Mouse (Mus musculus) cerebellum, postnatal 10 days (tissue): ENCODE results near the gene Ddx6.

Source experiments
- DNase-seq, 2 experiments: peaks; one replicate each; pipeline ENCODE4 v3.0.0; 2021; ENCODE audit warnings: mixed read lengths in 2 of 2

The Ddx6 gene

DNA sequence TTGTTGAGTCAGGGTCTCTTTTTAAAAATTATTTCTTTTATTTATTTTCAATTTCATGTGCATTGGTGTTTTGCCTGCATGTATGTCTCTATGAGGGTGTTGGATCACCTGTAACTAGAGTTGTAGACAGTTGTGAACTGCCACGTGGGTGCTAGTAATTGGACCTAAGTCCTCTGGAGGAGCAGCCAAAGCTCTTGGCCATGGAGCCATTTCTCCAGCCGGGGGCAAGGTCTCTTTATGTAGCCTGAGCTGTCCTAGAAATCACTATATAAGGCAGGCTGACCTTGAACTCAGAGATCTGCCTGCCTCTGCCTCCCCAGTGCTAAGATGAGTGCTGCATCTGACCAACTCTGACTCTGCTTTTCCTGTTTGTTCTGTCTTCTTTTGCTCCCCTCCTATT, 39.5 kb downstream of the Ddx6 start:
- no peak for DNase-seq

DNA sequence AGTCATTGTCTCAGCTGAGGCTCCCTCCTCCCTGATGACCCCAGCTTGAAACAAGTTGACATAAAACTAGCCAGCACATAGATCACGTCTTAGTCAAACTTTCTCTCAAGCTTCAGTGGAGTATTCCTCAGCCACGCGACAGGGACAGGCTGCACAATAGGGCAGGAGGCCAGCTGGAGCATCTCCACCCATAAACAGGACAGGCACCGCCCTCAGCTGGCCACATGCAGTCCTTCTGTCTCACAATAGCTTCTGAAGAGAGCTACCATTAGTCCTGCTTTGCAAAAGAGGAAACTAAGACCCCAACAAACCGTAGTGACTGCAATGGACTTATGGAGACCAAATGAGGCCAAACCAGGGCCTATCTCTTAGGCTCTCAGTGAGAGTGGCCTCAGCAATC, 40.8 kb downstream of the Ddx6 start:
- peak; percentile 81 to 86 for DNase-seq

DNA sequence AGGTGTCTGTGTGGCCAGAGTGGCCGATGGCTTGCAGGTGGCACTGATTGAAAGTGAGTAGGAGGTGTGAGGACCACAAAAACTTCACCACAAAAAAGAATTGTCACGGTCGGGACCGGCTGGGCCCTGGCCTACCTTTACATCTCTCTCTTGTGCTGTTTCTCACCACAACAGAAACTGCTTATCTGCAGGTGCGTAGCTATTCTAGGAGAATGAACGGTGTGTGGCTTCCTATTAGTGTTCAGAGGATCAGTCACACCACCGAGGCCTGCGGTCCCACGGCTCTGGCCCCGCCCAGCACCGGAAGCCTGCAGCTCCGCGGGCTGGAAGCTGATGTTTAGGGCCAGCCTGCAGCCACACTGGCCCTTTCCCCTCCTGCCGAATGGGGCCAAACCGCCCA, 41.2 kb downstream of the Ddx6 start:
- DNase-seq: no peak

DNA sequence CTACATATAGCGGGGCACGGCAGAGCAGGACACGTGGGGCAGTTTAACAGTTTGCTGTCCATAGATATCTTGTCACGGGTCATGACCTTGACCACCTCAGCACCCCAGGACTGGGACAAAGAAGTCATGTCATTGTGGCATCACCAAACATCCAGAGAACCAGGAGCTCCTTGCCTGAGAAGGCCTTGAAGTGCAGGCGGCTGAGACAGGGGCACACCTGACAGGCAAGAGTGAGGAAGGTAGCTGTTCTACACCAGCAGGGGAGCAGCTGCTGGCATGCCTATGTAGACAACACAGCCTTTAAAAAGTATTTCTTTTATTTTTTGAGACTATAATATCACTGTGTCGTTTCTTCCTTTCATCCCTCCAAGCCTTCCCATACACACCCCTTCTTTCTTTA, 41.7 kb downstream of the Ddx6 start:
- DNase-seq: no peak

DNA sequence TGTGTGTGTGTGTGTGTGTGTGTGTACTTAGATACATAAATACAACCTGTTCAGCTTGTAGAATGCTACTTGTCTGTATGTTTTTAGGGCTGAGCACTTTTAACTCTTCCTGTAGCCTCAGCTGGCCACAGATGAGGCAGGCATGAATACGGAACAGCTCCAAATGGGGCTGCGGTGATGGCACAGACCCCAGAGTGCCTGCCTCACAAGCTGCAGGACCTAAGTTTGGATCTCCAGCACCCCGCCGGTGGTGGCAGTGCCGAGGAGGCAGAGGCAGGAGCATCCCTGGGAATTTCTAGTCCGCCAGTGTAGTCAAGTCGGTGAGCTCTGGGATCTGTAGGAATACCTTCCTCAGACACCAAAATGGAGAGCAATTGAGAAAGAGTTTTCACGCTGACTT, 42.3 kb downstream of the Ddx6 start:
- no peak for DNase-seq

DNA sequence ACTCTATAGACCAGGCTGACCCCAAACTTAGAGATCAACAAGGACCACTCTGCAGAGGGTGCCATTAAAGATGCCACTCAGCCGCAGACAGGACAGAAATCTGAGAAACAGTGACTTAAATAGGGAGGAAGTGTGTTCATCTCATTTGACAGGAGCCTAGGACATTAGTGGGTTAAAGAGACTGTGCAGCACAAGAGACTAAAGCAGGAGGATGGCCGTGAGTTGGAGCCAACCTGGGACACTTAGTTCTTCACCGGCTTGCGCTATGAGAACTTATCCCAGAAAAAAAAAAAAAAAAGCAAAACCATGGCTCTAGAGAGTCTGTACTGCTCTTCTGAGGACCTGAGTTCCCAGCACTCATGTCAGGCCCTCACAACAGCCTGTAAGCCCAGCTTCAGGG, 43.0 kb downstream of the Ddx6 start:
- no peak for DNase-seq

DNA sequence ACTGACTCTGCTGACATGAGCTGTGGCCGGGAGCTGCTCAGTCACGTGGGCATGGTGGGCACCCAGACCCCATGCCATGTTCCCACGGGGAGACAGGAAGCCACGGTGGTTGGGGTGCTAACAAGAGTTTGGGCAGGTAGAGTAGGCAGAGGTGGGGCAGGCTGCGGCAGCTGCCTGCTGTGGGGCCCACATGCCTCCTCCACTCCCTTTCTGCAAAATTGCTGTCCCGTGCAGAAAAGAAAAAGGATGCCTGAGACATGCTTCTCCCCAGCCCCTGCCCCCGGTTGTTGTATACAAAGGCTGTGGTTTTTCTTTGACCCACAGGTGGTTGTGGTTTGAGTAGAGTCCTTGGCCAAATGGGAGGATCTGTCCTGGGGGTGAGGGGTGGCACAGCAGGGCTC, 44.2 kb downstream of the Ddx6 start:
- DNase-seq: no peak

DNA sequence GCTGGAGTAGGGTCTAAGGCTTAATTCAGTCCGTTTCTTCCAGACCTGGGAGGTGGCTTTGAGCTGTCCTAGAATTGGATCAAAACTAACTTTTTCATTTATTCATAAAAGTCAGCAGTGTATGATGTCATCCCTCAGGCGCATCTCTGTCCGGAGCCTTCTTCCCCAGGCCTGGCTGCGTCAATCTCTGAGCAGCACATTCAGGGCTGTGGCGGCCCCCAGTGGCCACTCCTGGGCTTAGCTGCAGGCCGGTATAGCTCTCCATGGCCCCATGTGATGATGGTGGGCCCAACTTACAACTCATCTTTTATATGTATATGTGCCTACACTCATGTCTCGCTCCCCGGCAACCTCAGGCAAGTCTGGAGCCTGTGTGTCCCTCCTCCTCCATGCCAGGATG, 47.3 kb downstream of the Ddx6 start:
- peak; percentile 87 for DNase-seq

DNA sequence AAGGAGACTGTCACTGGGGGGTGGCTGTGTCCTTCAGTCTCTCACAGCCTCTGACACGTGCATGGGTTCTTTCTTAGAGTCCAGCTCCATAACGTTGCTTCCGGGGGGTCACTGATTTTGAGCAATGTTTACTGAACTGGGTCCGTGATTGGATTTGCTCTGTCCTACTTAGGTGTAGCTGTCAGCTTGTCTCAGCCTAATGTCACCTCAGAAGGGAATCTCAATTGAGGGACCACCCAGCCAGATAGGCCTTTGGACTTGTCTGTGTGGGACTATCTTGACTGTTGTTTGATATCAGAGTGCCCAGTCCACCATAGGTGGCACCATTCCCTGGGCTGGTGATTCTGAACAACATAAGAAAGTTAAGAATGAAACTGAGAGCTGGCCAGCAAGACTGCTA, 49.2 kb downstream of the Ddx6 start:
- no peak for DNase-seq

DNA sequence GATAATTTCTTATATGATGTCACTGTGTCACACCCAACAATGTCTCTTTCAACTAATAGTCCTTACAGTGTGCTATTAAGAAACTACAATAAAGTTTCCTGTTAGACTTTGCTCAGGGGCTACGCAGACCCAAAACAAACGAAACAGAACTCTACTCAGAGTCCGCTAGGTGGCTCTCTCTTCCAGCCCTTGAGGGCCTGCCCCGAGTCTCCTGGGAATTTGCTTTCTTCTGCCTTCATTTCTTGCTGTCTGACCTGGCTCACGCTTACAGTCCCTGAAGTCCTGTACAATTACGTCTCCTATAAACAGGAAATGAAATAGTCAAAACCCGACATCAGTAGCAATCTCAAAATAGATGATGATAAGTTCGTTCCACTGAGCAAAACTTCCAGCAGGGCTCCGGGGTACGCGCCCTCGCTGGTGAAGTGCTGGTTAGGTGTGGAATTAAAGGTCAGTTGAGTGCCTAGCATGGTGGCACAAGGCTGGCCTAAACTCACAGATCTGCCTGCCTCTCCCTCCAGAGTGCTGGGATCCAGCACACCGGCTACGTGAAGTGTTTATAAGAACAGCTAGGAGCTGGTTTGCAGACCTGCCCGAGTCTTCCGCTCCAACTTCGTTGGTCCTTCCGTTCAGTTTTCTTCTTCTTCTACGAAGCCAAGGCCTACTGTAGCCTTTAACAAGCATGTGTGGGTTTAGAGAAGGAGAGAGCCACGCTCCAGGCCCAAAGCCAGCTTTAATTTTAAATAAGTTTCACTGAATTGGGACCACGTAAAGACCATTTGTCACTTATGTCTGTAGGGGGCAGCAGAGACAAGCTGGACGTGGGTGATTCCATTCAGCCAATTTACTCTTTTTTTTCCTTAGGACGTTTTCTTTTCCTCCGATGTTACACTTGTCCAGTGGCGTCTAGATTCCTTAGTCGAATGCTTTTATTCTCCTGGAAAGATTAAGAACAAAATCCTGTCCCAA, 50.7 kb downstream of the Ddx6 start:
- DNase-seq: peak; percentile 84 to 88

DNA sequence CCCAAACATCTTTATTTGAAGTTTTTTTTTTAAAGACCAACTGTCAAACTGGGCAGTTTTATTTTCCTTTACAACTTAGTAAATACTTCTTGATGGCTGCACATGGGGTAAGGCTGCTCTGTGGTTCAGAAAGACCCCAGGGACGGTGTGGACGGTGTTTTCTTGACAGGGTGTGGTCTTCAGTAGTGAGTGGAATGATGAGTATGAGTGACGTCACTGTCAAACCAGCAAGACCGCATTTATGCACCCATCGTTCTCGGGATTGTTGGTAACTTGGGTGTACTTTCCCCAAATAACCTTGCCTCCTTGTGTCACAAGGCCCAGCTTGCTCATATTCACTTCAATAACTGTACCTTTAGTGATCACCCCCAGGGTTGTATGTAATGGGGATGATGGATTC, 59.0 kb downstream of the Ddx6 start:
- DNase-seq: no peak

DNA sequence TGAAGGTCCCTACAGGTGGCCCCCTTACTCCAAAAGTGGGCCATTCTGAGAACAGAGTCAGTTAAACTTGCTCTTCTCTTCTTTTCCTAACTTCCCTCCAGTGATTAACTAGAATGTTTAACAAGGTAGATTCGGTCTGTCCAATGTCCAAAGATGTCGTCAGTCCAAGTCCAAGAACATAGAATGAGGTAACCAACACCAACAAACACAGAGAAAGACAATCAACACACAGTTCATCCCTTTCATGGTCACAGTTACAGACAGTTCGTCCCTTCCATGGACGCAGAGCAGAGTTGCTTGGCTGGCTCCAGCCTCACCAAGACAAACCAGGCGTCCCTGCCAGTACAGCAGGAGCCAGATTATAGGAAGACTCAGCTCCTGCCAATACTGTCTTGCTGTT, 66.7 kb downstream of the Ddx6 start:
- DNase-seq: no peak

DNA sequence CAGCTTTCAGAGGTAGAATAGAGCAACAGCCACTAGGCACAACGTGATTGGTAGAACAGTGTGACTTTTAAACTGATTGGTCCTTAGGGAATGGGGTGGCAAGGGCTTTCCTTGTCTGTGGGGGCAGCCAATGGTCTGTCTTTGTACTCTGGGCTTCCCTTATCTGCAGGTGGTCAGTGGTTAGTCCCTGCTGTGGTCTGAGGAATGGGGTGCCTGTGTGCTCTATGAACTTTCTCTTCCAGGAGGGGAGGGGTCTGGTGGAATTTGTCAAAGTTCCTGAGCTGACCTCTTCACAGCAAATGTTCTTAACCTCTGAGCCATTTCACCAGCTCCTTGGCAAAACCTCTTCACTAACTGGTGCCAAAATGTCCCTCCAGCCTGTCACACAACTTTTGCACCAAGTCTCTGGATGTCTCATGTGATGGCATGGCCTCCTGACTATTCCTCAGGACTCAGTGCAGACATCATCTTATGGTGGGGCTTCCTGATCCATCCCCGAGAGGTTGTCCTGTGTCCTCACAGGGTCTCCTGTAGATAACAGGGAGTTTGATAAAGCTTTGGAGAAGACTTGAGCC, 67.7 kb downstream of the Ddx6 start:
- no peak for DNase-seq

DNA sequence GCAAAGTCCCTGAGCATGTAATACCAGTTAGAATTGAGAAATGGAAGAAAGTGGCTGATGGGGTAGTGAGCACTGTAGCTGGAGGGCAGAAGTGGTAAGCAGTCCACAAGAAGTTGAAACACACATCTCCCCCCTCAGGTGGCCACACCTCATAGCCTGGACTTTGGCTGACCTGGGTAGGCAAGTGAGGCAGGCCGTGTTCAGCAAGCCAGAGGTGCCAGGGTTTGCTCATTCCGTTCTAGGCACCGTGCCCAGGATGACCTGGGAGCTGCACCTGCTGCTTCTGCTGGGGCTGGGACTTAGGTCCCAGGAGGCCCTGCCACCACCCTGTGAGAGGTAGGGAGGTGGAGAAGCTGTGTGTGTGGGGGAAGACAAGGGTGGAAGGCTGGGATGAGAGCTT, 68.3 kb downstream of the Ddx6 start, which contains the start of gene Treh:
TSS of gene Treh (plus strand) at position 229 of the 400 bp plus-strand sequence.
- DNase-seq: no peak

DNA sequence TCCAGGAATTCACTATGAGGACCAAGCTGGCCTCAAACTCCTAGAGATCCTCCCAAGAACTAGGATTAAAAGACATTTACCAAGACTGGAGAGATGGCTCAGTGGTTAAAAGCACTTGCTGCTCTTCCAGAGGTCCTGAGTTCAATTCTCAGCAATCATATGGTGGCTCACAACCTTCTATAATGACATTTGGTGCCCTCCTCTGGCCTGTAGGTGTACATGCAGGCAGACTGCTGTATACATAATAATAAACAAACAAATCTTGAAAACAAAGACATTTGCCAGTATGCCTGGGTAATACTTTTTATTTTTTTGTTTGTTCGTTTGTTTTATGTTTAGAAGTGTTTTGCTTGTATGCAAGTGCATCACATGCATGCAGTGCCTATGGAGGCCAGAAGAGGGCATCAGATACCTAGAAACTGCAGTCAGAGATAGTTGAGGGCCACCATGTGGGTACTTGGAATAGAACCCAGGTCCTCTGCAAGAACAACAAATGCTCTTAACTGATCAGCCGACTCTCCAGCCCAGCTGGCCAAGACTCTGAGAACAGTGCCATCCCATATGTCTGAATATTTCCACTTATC, 73.7 kb downstream of the Ddx6 start:
- no peak for DNase-seq

DNA sequence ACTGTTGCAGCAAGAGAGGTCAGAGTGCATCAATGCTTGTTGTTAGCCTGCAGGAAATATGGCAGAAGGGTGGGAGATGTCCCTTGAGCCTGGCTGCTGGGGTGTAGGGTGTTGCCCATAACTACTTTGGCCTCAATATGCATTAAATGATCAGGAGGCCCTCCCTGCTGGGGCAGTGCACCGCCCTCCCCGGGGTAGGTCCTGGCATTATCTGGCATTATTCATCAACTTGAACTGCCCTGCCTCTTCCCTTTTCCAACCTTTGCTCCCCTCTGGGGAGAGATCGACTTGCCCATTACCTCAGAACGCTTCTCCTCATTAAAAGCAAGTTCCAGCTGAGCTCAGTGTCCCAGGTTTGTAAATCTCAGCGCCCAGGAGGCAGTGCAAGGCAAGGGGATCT, 74.9 kb downstream of the Ddx6 start:
- no peak for DNase-seq

DNA sequence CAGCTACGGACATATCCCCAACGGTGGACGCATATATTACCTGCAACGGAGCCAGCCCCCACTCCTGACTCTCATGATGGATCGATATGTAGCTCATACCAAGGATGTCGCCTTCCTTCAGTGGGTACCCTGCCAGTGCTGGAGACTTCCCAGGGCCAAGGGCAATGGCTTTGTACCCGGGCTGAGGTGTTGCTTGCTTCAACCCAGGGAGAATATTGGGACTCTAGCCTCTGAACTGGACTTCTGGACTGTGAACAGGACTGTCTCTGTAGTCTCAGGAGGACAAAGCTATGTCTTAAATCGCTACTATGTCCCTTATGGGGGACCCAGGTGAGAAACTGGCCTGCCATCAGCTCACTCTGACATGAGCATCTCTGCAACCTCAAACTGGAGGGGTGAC, 78.4 kb downstream of the Ddx6 start:
- no peak for DNase-seq

DNA sequence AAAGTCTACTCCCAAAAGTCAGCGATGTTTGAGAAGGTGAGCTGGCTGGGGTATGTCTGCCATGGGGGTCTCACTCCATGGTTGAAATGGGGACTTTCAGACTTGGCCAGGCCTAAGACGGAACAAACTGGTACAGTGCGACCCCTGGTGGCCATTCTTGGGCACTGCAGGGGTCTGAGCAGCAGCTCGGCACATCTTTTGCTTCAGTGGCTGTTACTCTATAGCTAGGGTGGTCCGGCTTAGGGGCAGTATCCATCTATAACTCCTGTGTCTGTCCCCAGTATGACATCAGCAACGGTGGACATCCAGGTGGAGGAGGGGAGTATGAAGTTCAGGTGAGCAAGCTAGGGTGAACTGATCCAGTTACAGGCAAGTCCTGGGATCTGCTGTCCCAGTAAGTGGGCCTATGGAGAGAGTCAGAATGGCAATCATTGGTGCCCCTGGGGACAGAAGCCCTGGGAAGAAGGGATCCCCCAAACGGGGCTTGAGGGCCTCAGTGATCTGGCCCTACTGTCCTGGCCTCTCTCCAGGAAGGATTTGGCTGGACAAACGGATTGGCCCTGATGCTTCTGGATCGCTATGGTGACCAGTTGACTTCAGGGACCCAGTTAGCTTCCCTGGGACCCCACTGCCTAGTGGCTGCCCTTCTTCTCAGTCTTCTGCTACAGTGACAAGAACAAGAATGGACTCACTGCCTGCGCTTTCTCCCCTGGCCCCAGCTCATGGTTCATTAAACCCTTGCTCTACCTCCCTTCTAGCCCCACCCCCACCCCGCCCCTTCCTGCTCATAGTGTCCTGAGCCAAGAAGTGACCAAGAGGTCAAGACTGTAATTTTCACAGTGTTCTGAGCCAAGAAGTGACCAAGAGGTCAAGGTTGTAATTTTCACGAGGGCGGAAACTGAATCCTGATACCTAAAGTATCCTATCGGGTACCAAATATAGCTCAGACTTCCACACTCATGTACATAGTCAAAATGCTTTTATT, 80.9 kb downstream of the Ddx6 start:
- peak; percentile 90 to 95 for DNase-seq

DNA sequence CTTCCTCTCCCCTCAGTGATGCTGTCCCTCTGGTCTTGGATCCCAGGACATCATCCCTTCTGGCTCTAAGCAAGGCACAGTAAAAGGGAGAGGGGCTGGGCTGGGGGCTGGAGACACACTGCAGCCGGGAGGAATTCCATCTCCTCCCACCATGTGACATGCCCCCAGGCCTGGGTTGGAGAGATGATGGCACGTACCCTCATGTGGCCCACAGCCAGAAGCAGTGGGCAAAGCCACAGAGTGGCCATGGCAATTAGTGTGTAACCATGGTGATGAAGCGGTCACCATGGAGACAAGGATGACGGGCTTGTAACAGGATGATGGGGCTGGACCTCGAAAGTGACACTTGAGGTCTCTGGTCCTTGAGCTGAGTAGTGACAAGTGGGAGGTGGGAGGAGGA, 81.9 kb downstream of the Ddx6 start:
- peak; percentile 95 to 96 for DNase-seq

DNA sequence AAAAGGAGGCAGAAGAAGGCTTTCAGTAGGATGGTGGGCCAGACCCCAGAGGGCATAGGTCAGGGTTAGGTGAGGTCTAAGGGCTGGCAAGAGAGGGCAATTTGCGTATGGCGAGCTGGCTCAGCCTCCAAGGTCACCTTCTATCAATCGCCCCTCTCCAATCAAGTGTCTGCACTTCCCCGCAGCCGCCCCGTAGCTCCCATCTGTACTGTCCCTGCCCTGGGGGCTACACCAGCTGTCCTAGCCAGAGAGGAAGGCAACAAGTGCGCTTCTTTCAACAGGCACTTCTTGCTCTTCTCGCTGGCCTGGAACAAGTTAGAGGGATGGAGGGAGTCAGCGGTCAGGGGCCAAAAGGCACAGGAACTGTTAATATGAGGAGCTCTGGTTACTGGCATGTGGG, 83.3 kb downstream of the Ddx6 start:
- DNase-seq: peak; percentile 45 to 64
